Mouse (Mus musculus) erythroblast, embryonic 14.5 days (primary cell): ENCODE results near the gene BC049715.

ENCODE experiments used
- GATA1 ChIP-seq: IDR thresholded peaks from 2 replicates; pipeline ENCODE4 v1.6.1; 2012; ENCODE audit warnings: low read length, inconsistent platforms, mixed read lengths
- TAL1 ChIP-seq: IDR thresholded peaks from 3 replicates; pipeline ENCODE4 v1.6.1; 2012; ENCODE audit warnings: low read length, inconsistent platforms, mixed read lengths

DNA sequence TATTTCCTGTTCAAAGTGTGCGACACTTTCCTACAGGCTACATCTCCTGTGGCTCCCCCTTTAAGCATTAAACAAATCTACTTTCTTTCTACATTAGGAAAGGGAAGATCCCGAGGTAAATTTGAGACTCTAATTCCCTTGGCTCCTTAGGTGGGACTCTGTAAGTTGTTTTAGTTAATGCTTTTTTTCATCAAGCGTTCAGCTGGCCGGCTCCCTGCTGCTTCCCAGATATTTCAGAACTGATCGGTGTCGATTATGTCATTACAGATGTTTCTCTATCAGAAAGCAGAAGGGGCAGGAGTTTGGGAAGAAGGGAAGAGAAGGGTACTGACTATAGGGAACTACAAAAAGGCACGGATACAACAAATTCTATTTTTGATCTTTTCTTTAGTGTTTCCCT, 310 bp upstream of the BC049715 start:
- no peak for TF ChIP-seq TAL1
- no peak for TF ChIP-seq GATA1
